Mouse (Mus musculus): ENCODE measurements at regions not wholly inside any gene's neighbourhood (a gene's known extent, or its start where the extent isn't known, plus 50 kb on each side); places are given as distances from the start of the nearest gene placed in this dataset.

- TF ChIP-seq CTCF (IDR thresholded peaks at IDR 0.05; ENCODE audit: low read depth) (no peak), EP300 (IDR thresholded peaks at IDR 0.05; ENCODE audit: low read depth) (peak; percentile 81)
Observed at GRCm38 (mm10) chr14:71200917-71201316, 601.3 kb upstream of the Fam160b2 start.
